Mouse (Mus musculus) kidney, adult 2 months (tissue): Measurements from ENCODE around the gene Bmp4.

Experiments
- CTCF ChIP-seq: fragments of 200-500 bp; conservative IDR thresholded peaks from 2 replicates; pipeline ENCODE4 v1.5.1; 2011; ENCODE audit warnings: low read depth, mild to moderate bottlenecking, control low read depth, low read length, moderate library complexity, mixed read lengths; ENCODE audit not compliant: insufficient read depth, insufficient read length
- POLR2A ChIP-seq: fragments of 200-500 bp; IDR thresholded peaks from one replicate; pipeline ENCODE4 v1.6.1; 2011; ENCODE audit warnings: low read depth, low read length, control low read depth

GRCm38 (mm10) chr14:46389438-46390248 lies 826 bp downstream of the Bmp4 start:
- TF ChIP-seq CTCF (no peak), POLR2A (no peak)
